Mouse (Mus musculus) stomach, postnatal 0 days (tissue): ENCODE results near the gene Zdhhc18. TPM values are rescaled to one million over a fixed set of nuclear protein-coding genes. Genes with fewer than 3 reads are reported as not detected.

Experiments
- ATAC-seq: fragments of 200-750 bp; cut with Nextera tagmentation; 2 replicates; pipeline ENCODE4 v1.8.0; 2017; ENCODE audit not compliant: low FRiP score, low TSS enrichment
- DNase-seq: peaks from one replicate; pipeline ENCODE4 v3.0.0-alpha.2; 2016; ENCODE audit warnings: low spot score
- H3K27ac ChIP-seq: fragments of 300-500 bp; sonication (generic); replicated peaks from 2 replicates; pipeline ENCODE4 v1.5.1; 2014; ENCODE audit warnings: mild to moderate bottlenecking, control low read depth
- H3K27me3 ChIP-seq: fragments of 300-500 bp; sonication (generic); 2 replicates; pipeline ENCODE4 v1.6.1; 2014; ENCODE audit warnings: low read length; ENCODE audit not compliant: control insufficient read depth, insufficient read depth
- H3K36me3 ChIP-seq: fragments of 300-500 bp; sonication (generic); 2 replicates; pipeline ENCODE4 v1.6.1; 2014; ENCODE audit warnings: low read length, mixed read lengths; ENCODE audit not compliant: control insufficient read depth, insufficient read depth
- H3K4me1 ChIP-seq: fragments of 300-500 bp; sonication (generic); replicated peaks from 2 replicates; pipeline ENCODE4 v1.6.1; 2014; ENCODE audit warnings: antibody characterized with exemption; ENCODE audit not compliant: control insufficient read depth, insufficient read depth
- H3K4me2 ChIP-seq: fragments of 300-500 bp; sonication (generic); replicated peaks from 2 replicates; pipeline ENCODE4 v1.6.1; 2014; ENCODE audit warnings: low read depth, mild to moderate bottlenecking, control low read depth, moderate library complexity
- H3K4me3 ChIP-seq: fragments of 300-500 bp; sonication (generic); 2 replicates; pipeline ENCODE4 v1.5.1; 2014; ENCODE audit warnings: low read depth, low read length, control low read depth
- H3K9ac ChIP-seq: fragments of 300-500 bp; sonication (generic); 2 replicates; pipeline ENCODE4 v1.6.1; 2014; ENCODE audit warnings: mild to moderate bottlenecking, low read length, control low read depth, mixed read lengths
- H3K9me3 ChIP-seq: fragments of 300-500 bp; sonication (generic); 2 replicates; pipeline ENCODE4 v1.6.1; 2016; ENCODE audit warnings: low read length; ENCODE audit not compliant: control insufficient read depth
- CTCF ChIP-seq: IDR thresholded peaks from 2 replicates; pipeline ENCODE4 v1.5.1; 2016; ENCODE audit warnings: antibody characterized with exemption, low read depth, mild to moderate bottlenecking, moderate library complexity
- EP300 ChIP-seq: optimal IDR thresholded peaks from 2 replicates; pipeline ENCODE3; 2016; ENCODE audit warnings: antibody characterized with exemption
- WGBS: fragments of 180-500 bp; shearing (Covaris S2); extraction: QIAGEN DNeasy Blood & Tissue Kit; methylation state at CpG from one replicate; pipeline ENCODE4 v1.1.7; 2014; 5-methylcytosine and 5-hydroxymethylcytosine counted together
- polyA plus RNA-seq: library from polyadenylated mRNA; unstranded; fragments of >200 nt; fragmentation: Nextera tagmentation; extraction: Ambion mirVana; gene quantifications from 2 replicates; pipeline ENCODE4 v1.2.1, GENCODE M21; 2015

Gene Zdhhc18
- polyA plus RNA-seq, 1 experiment from 2014 or later, result 1.6 TPM

DNA sequence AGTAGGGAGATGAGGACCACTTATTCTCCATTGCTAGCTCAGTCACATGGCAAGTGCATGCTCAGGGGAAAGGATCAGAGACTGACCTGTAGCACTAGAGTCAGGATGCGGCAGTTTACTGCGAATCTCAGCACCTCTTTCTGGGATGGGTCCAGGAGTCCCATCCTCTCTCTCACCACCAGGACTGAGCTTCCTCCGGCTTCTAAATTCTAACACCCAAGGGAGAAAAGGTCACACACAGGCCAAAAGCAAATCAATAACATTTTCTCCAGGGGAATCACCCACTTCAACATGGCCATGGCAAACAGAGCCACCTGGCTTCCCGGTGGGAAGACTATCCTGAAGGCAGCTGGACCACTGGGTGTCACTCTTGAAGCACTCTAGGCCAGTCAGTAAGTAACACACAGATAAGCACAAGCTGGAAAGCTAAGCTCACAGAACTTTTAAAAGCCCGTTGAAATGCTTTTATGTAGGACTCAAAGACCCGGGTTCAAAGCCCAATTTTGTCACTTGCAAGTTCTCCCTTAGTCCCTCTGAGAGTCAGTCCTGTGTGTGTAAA is 19.8 kb upstream of the Zdhhc18 start:
- WGBS, result 55% methylated on average over 6 of the region's 6 CpGs
- no peak for DNase-seq
- H3K27ac ChIP-seq, result no peak overlapping the region
- no peak for ATAC-seq
- 0 out of 2 replicates have a peak, but pooled peaks cover 3% of the 10 kb centered on the region for H3K4me1 ChIP-seq
- H3K4me2 ChIP-seq, result no peak overlapping the region
- 0 out of 2 replicates have a peak, but pooled peaks cover 9% of the 10 kb centered on the region for H3K36me3 ChIP-seq
- H3K9ac ChIP-seq, result no peak overlapping the region
- H3K4me3 ChIP-seq, result no peak overlapping the region
- no peak for TF ChIP-seq EP300
- peak; percentile 71 for TF ChIP-seq CTCF
- H3K9me3 ChIP-seq, result no peaks in the 10 kb centered on the region
- no peaks in the 10 kb centered on the region for H3K27me3 ChIP-seq

DNA sequence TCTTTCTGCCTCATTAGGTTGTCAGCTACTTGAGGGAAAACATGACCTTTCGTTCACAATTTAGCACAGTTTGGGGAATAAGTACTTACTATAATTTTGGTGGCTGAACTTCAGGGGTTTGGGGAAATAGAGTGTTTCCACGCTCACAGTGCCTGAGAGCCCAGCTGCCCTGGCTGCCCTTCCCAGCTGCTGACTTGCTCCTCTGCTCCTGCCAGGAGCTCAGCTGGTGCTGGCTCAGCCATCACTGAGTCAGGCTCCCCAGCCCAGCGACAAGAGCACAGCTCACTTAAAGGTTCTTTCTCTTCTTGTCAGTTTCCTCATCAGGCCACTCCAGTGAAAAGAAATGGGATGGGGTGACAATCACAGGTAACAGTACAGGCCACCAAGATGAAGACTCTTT is 18.6 kb upstream of the Zdhhc18 start:
- H3K9me3 ChIP-seq, result no peaks in the 10 kb centered on the region
- no peak for DNase-seq
- H3K4me3 ChIP-seq, result no peak overlapping the region
- TF ChIP-seq EP300 (no peak), CTCF (no peak)
- no peak overlapping the region for H3K4me2 ChIP-seq
- 0 out of 2 replicates have a peak, but pooled peaks cover 3% of the 10 kb centered on the region for H3K4me1 ChIP-seq
- H3K27me3 ChIP-seq, result no peaks in the 10 kb centered on the region
- H3K9ac ChIP-seq, result no peak overlapping the region
- peaks cover 11% of the 10 kb centered on the region; the same call in 1 of the 2 replicates for H3K36me3 ChIP-seq
- no peak for ATAC-seq
- H3K27ac ChIP-seq, result no peak overlapping the region
- 69% methylated on average over 3 of the region's 3 CpGs for WGBS

DNA sequence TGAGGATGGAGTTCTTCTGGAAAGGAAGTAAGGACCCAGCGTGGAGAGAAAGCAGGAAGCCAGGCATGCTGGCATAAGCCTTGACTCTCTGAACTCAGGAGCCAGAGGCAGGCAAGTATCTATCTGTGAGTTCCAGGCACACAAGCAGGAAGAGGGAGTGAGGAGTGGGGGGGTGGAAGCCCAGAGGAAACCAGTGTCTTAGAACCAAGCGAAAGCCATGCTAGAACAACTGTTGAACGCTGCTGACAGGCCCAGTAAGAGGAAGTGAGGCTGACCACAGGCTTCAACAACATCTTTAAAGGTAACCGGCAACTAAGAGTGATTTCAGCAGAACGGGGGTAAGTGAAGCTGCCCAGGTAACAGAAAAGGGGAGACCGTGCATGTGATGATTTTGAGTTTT is 16.2 kb upstream of the Zdhhc18 start:
- no peaks in the 10 kb centered on the region for H3K27me3 ChIP-seq
- 83% methylated on average over 6 of the region's 6 CpGs for WGBS
- no peak overlapping the region for H3K4me2 ChIP-seq
- H3K9ac ChIP-seq, result no peak overlapping the region
- peaks cover 11% of the 10 kb centered on the region; the same call in 1 of the 2 replicates for H3K36me3 ChIP-seq
- DNase-seq, result no peak
- ATAC-seq, result no peak
- no peaks in the 10 kb centered on the region for H3K9me3 ChIP-seq
- H3K27ac ChIP-seq, result no peak overlapping the region
- H3K4me1 ChIP-seq, result 0 out of 2 replicates have a peak, but pooled peaks cover 3% of the 10 kb centered on the region
- no peak for TF ChIP-seq CTCF
- no peak overlapping the region for H3K4me3 ChIP-seq

DNA sequence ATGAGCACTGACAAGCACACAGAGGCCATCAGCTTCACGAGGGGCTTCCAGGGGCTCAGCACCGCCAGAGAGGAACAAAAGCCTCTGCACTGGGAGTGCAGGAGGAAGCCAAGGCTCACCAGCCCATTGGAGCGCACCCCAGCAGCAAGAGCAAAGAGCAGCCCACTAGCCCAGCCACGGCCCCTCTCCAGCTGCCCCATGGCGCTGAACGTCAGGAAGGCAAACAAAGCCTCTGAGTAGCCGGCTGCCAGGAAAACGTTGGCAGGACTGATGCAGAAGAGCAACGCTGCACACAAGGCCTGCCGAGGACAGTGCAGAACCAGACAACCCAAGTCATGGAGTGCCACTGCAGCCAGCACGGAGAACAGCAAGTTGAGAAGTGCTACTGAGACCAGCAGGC is 15.2 kb upstream of the Zdhhc18 start:
- TF ChIP-seq CTCF, result no peak
- TF ChIP-seq EP300, result no peak
- H3K4me3 ChIP-seq, result no peak overlapping the region
- H3K9ac ChIP-seq, result no peak overlapping the region; the same call in 1 of the 2 replicates
- peaks cover 11% of the 10 kb centered on the region; the same call in 1 of the 2 replicates for H3K36me3 ChIP-seq
- no peak overlapping the region for H3K4me2 ChIP-seq
- no peak overlapping the region for H3K27ac ChIP-seq
- 46% methylated on average over 11 of the region's 11 CpGs for WGBS
- no peaks in the 10 kb centered on the region for H3K27me3 ChIP-seq
- ATAC-seq, result no peak
- no peak for DNase-seq
- H3K4me1 ChIP-seq, result peaks cover 6% of the 10 kb centered on the region
- H3K9me3 ChIP-seq, result no peaks in the 10 kb centered on the region

DNA sequence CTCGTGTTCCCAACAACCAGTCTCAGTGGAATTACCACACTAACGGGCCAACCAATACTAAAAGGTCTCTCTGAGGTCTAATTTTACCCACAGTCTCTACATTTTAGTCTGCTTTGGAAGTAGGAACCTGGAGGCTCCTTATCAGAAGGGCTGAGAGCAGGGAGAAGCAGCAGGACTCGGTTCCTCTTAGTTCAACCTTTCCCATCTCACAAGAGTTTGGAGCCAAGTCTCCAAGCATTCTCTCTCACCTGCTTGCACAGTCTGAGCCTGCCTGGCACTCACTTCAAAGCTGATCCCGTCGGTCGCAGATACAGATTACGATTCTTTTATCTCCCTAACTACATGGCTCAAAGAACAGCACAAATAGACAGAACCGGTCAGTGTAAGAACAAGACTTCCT is 13.0 kb upstream of the Zdhhc18 start:
- no peak overlapping the region for H3K9ac ChIP-seq
- no peak overlapping the region for H3K4me3 ChIP-seq
- H3K4me2 ChIP-seq, result no peak overlapping the region
- no peaks in the 10 kb centered on the region for H3K9me3 ChIP-seq
- ATAC-seq (no peak), DNase-seq (no peak)
- no peak for TF ChIP-seq CTCF
- TF ChIP-seq EP300, result no peak
- no peak overlapping the region for H3K27ac ChIP-seq
- H3K36me3 ChIP-seq, result peaks cover 11% of the 10 kb centered on the region; the same call in 1 of the 2 replicates
- WGBS, result 70% methylated on average over 8 of the region's 8 CpGs
- peaks cover 5% of the 10 kb centered on the region for H3K4me1 ChIP-seq
- no peaks in the 10 kb centered on the region for H3K27me3 ChIP-seq

DNA sequence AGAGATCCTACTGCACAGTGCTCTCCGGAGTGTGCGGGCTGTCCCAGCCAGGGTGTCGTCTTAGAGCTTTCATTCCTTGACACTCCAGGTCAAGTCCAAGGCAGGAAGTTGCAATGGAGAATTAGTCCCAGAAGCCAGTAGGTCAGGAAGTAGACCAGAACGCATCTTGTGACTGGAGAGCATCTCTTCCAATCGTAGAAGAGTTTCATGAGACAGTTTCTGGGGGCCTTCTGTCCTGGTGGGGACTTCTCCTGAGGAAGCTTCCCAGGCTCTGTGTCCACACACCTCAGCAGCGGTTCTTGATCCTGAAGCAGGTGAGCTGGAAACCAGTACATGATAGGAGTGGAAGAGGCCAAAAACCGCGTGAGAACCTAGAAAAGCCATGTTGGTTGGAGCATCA is 12.5 kb upstream of the Zdhhc18 start:
- TF ChIP-seq CTCF (no peak), EP300 (no peak)
- WGBS, result 88% methylated on average over 8 of the region's 8 CpGs
- H3K4me1 ChIP-seq, result peaks cover 5% of the 10 kb centered on the region
- H3K4me2 ChIP-seq, result no peak overlapping the region
- no peak overlapping the region for H3K9ac ChIP-seq
- H3K4me3 ChIP-seq, result no peak overlapping the region
- no peak overlapping the region for H3K27ac ChIP-seq
- H3K36me3 ChIP-seq, result peaks cover 8% of the 10 kb centered on the region; the same call in 1 of the 2 replicates
- ATAC-seq (no peak), DNase-seq (no peak)
- H3K27me3 ChIP-seq, result no peaks in the 10 kb centered on the region
- no peaks in the 10 kb centered on the region for H3K9me3 ChIP-seq
